Mouse (Mus musculus): ENCODE data around the gene Slco2a1.

GRCm38 (mm10) chr9:102961356-102962092, 27.0 kb upstream of the Slco2a1 start:
- TF ChIP-seq EP300 (IDR thresholded peaks at IDR 0.05; ENCODE audit: low read depth) (no peak), CTCF (IDR thresholded peaks at IDR 0.05; ENCODE audit: low read depth) (no peak)

Data from heart, postnatal 0 days (tissue).